Mouse (Mus musculus) ovary, postnatal 36 days (tissue): Measurements from ENCODE around the gene Foxj2.

Experiments used
- DNase-seq: peaks from one replicate; pipeline ENCODE4 v3.0.0; 2022; ENCODE audit warnings: low spot score, mixed read lengths

Foxj2 gene

GRCm38 (mm10) chr6:122873871-122874719 lies 54.4 kb downstream of the Foxj2 start, which contains the start of gene Necap1:
Gene Necap1 (plus strand): TSS chr6:122874474.
- peak; percentile 96 for DNase-seq

- DNase-seq, result no peak
Observed at GRCm38 (mm10) chr6:122874720-122875389, 55.1 kb downstream of the Foxj2 start.

- DNase-seq, result no peak
Observed at GRCm38 (mm10) chr6:122879141-122879735, 59.5 kb downstream of the Foxj2 start.

- no peak for DNase-seq
Observed at GRCm38 (mm10) chr6:122879781-122880505, 60.2 kb downstream of the Foxj2 start.

GRCm38 (mm10) chr6:122881287-122881686 lies 61.6 kb downstream of the Foxj2 start:
- DNase-seq, result no peak

- DNase-seq, result no peak
Observed at GRCm38 (mm10) chr6:122883603-122884002, 63.9 kb downstream of the Foxj2 start.

- no peak for DNase-seq
Observed at GRCm38 (mm10) chr6:122889599-122889998, 69.9 kb downstream of the Foxj2 start.

- DNase-seq, result peak; percentile 53
Observed at GRCm38 (mm10) chr6:122892442-122893049, 72.8 kb downstream of the Foxj2 start.
